Mouse (Mus musculus) Patski (cell line): ENCODE data around the gene Sh2d2a. TPM values are rescaled to one million over a fixed set of nuclear protein-coding genes. Genes with fewer than 3 reads are reported as not detected.
"Not testable (repeated sequence)": the region's sequence is repeated elsewhere in the genome, so short reads cannot be mapped to it uniquely, and the experiment has no call there.

Source experiments
- ATAC-seq: fragments of 100-300 bp; one replicate; pipeline ENCODE4 v1.8.0; 2021
- CTCF ChIA-PET: fragments of 350-600 bp; sonication (Branson Sonifier 250); formaldehyde crosslinking; loops from one replicate; lab custom pipeline; 2022; ENCODE audit warnings: inconsistent platforms; lab: Charles Lee
- POLR2A ChIA-PET: fragments of 350-600 bp; sonication (Branson Sonifier 250); formaldehyde crosslinking; loops from one replicate; lab custom pipeline; 2022; ENCODE audit warnings: antibody characterized with exemption, inconsistent platforms; lab: Charles Lee
- DNase-seq: peaks from one replicate; pipeline ENCODE4 v3.0.0-alpha.2; 2011; ENCODE audit warnings: low read depth, low spot score
- H3K27me3 ChIP-seq: fragments of 371-371 bp; one replicate; pipeline ENCODE4 v1.5.1; 2021
- CTCF ChIP-seq: fragments of 100-300 bp; IDR thresholded peaks from one replicate; pipeline ENCODE4 v1.5.1; 2021
- in situ Hi-C: fragments of 300-500 bp; cut with MboI; formaldehyde crosslinking; loops from 3 replicates; pipeline ENCODE4 v1.11.1; 2018; ENCODE audit warnings: low pct_unique_long_range_greater_than_20kb, mixed read lengths
- polyA plus RNA-seq: library from polyadenylated mRNA; unstranded; gene quantifications from one replicate; pipeline ENCODE4 v1.2.3, GENCODE M21; 2021

The Sh2d2a gene
- polyA plus RNA-seq, 1 experiment from 2014 or later, result not detected

DNA sequence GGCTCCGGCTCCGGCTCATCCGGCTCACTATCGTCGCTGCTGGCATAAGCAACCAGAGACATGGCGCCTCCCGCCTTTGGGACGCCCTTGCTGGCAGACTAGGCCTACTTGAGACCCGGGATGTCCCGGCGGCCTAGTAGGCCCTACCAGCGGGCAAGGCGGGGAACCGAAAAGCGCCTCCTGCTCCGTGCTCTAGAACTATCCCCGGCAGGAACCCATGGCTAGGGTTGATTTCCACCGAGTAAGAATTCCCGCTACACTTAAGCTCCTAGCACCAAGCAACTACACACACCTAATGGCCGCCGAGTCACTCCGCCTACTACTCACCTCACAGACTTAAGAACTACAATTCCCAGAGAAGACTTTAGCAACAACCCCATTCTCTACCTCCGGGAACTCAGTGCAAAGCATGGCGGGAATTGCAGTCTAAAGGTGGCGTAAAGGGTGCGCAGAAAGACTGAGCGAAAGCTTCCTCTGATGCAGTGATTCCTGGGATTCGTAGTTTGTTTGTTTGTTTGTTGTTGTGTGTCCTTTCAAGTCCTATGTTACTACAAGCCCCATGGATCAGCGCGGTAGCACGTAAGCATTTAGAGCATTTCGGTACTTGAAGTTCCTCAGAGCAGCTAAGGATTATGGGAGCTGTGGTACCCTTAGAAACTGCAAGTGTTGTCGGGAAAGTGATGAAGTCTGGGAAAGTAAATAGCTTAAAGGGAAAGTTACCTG lies 38.9 kb downstream of the Sh2d2a start, which contains the start of gene Prcc:
Gene Prcc (minus strand): TSS at position 328 of the 723 bp plus-strand sequence.
- ATAC-seq (peak; percentile 97), DNase-seq (peak; percentile 100)
- H3K27me3 ChIP-seq, result no peaks in the 10 kb centered on the region
- CTCF ChIA-PET, result interaction anchor here (0.6 to 2.0 kb wide), 10 partner anchors 10 to 101 kb away, joined by 3 to 7 read pairs (median 4); partner anchors contain the start of gene Mrpl24
- POLR2A ChIA-PET, result interaction anchor here (0.6 to 2.2 kb wide), 8 partner anchors 21 to 1465 kb away, joined by 3 to 18 read pairs (median 4); partner anchors contain the start of gene Hdgf
- TF ChIP-seq CTCF, result no peak
- in situ Hi-C loops, result loop anchor here (5.0 kb wide), 1 partner anchor 42 kb away; no protein-coding TSS in a partner anchor

DNA sequence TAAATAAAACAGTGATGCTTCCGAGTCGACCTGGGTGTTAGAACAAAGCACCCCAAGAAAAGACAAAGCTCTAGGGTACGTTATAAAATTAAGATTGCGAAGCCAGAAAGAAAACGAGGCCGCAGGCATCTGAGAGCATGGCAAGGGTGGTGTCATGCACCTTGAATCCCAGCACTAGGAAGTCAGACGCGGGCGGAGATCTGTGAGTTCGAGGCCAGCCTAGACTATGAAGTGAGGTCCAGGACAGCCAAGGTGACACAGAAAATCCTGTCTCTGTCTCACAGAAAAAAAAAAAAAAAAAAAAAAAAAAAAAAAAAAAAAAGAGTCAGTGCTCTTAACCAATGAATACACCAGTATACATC lies 39.4 kb downstream of the Sh2d2a start:
- in situ Hi-C loops, result loop anchor here (5.0 kb wide), 1 partner anchor 41 kb away; no protein-coding TSS in a partner anchor
- DNase-seq (no peak), ATAC-seq (peak; percentile 5)

DNA sequence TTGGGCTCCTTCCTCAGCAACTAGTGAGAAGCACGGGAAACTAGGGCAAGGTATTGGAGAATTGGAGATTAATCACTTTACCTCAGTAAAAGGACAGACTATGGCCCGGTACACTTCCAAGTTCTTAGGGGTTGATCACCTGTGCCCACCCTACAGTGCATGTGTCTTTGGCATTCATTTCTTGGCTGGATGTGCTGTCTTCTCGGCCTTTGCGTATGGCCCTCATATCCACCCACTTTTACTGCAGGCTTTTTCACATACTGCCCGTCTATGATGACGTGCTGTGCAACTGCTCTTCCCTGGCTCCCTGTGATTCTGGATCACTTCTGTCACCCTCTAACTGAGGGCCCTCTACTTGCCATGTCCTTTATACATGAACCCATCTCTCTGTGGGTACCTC lies 39.9 kb downstream of the Sh2d2a start:
- ChIA-PET CTCF (interaction anchor here (1.1 to 1.9 kb wide), 5 partner anchors 21 to 100 kb away, joined by 3 to 5 read pairs (median 4); no protein-coding TSS in a partner anchor), POLR2A (interaction anchor here (0.6 to 2.2 kb wide), 4 partner anchors 22 to 71 kb away, joined by 3 to 18 read pairs (median 3); no protein-coding TSS in a partner anchor)
- H3K27me3 ChIP-seq, result no peaks in the 10 kb centered on the region
- in situ Hi-C loops, result loop anchor here (5.0 kb wide), 1 partner anchor 41 kb away; no protein-coding TSS in a partner anchor
- ATAC-seq (no peak), DNase-seq (no peak)
- TF ChIP-seq CTCF, result no peak

More for the DNA sequence above, 39.4 kb downstream of the Sh2d2a start:
- no peak for TF ChIP-seq CTCF
- POLR2A ChIA-PET, result interaction anchor here (0.6 to 2.2 kb wide), 8 partner anchors 20 to 1464 kb away, joined by 3 to 18 read pairs (median 4); partner anchors contain the start of gene Hdgf
- CTCF ChIA-PET, result interaction anchor here (0.6 to 1.9 kb wide), 6 partner anchors 22 to 101 kb away, joined by 3 to 5 read pairs (median 3); partner anchors contain the start of gene Mrpl24
- no peaks in the 10 kb centered on the region for H3K27me3 ChIP-seq

DNA sequence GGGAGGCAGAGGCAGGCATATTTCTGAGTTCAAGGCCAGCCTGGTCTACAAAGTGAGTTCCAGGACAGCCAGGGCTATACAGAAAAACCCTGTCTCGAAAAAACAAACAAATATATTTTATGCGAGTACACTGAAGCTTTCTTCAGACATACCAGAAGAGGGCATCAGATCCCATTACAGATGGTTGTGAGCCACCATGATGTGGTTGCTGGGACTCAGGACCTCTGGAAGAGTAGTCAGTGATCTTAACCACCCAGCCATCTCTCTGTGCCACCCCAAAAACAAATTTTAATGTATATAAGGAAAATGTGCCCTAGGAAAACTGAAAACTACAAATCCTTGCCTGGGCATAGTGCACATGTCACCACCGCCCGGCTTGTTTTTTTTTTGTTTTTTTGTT lies 40.8 kb downstream of the Sh2d2a start:
- not testable (repeated sequence) for H3K27me3 ChIP-seq, DNase-seq, ATAC-seq
- in situ Hi-C loops, result loop anchor here (5.0 kb wide), 1 partner anchor 40 kb away; no protein-coding TSS in a partner anchor
- peak; percentile 64 for TF ChIP-seq CTCF
- ChIA-PET CTCF (interaction anchor here (1.1 kb wide), 1 partner anchor 74 kb away, joined by 4 read pairs; no protein-coding TSS in a partner anchor), POLR2A (interaction anchor here (0.8 kb wide), 1 partner anchor 18 kb away, joined by 5 read pairs; no protein-coding TSS in a partner anchor)

DNA sequence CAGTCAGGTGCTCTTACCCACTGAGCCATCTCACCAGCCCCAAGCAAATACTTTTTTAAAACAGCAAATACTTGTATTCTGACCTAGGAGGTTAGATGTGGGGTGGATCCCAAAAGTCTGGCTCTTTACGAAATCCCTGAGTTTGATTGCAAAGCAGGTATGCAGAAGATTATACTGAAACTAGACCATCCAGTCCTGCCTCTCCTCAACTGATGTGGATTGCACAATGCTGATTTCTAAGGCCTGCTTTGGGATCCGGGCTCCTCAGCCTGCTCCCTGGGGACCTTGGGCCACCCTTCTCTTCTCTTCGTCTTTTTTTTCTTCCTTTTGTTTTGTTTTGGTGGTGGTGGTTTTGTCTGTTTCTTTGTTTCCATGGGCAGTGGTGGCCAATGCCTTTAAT lies 44.9 kb downstream of the Sh2d2a start:
- ChIA-PET POLR2A (no interaction called here), CTCF (no interaction called here)
- in situ Hi-C loops, result no loop called here
- TF ChIP-seq CTCF, result no peak
- H3K27me3 ChIP-seq, result no peaks in the 10 kb centered on the region
- ATAC-seq (no peak), DNase-seq (no peak)

DNA sequence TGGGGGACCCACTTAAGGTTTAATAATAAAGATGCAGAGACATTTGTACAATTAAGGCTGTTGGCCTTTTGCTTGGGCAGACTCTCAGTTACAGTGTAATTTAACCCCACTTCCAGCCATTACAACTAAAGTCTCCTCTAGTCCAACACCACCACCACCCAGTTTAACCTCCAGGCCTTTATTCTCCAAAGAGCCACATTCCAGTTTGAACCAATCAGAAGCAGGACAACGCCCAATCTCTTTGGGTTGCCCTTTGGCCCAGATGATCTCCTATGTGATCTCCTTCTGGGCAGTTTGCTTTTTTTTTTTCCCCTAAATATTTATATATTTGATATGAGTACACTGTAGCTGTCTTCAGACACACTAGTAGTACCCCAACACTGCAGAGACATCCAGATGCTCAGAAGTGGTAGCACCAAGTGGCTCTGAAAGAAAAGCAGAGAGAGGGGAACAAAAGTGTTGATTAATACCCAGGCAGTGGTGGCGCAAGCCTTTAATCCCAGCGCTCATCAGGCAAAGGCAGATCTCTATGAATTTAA lies 46.9 kb downstream of the Sh2d2a start:
- ATAC-seq (no peak), DNase-seq (no peak)
- no peak for TF ChIP-seq CTCF
- in situ Hi-C loops, result no loop called here
- POLR2A ChIA-PET, result no interaction called here
- no peaks in the 10 kb centered on the region for H3K27me3 ChIP-seq
- CTCF ChIA-PET, result interaction anchor here (1.3 to 1.8 kb wide), 2 partner anchors 10 to 12 kb away, joined by 3 to 4 read pairs; no protein-coding TSS in a partner anchor

DNA sequence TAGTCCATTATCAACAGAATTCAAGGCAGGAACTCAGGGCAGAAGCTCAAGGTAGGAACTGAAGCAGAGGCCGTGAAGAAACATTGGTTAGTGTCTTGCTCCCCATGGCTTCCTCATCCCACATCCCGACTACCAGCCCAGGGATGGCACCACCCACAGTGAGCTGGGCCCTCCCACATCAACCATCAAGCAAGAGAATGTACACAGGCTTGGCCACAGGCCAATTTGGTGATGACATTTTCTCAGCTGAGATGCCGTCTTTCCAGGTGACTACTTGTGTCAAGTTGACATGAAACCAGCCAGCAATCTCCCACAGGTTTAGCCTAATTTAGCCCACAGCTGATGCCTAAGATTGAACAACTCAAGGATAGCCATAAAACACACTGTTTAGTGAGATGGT lies 52.7 kb downstream of the Sh2d2a start:
- ATAC-seq (no peak), DNase-seq (no peak)
- TF ChIP-seq CTCF, result no peak
- ChIA-PET CTCF (no interaction called here), POLR2A (no interaction called here)
- in situ Hi-C loops, result no loop called here
- H3K27me3 ChIP-seq, result no peaks in the 10 kb centered on the region

DNA sequence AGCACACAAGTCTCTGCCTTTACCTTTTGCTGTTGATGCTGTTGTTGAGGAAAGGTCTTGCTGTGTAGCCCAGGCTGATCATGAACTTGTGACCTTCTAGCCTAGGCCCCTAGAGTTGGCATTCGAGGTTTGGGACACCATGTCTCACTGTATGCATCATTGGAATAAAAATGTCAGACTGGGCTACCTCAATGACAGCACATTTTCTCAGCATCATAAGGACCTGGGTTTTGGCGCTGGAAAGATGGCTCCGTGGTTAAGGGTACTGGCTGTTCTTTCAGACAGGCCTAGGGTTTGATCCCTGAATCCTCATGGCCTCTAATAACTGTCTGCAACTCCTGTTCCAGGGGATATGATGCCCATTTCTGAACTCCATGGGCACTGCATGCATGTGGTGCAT lies 53.2 kb downstream of the Sh2d2a start:
- CTCF ChIA-PET, result no interaction called here
- no peak for DNase-seq
- POLR2A ChIA-PET, result no interaction called here
- no peak for TF ChIP-seq CTCF
- ATAC-seq, result no peak
- no peaks in the 10 kb centered on the region for H3K27me3 ChIP-seq
- in situ Hi-C loops, result no loop called here

DNA sequence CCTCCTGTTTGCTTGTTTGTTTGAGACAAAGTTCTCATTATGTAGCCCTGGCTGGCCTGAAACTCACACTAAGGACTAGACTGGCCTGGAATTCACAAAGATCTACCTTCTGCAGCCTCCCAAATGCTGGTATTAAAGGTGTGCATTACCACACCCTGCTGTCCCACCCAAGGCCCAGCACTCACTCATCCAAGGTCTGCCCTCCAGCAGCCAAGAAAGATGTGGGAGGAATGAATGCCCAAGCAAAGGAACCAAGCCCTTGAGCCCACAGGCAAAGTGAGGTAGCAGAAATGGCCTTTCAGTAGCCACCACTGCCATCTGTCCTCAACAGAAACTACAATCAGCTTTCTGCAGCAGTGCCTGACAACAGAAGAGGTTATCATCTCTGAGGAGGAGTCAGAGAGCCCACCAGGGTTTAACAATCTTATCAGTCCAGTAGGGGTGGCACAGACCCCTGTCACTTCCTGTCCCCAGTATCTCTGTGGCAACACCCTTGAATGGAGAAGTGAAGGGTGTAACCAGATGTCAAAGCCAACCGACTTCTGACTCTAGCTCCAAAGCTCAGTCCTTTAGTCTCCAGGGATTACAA lies 54.6 kb downstream of the Sh2d2a start:
- POLR2A ChIA-PET, result no interaction called here

DNA sequence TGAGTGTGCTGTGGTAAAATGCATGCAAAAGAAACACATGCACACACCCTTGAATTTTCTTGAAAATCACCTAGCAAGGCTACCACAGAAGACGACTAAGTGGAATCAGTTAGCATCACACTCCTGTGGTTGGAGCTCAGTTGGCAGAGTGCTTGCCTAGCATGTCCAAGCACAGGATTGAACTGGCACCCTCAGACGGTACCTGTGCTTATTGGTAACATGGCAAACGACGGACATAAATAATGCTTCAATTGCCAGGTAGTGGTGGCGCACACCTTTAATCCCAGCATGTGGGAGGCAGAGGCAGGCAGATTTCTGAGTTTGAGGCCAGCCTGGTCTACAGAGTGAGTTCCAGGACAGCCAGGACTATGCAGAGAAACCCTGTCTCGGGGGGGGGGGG lies 55.4 kb downstream of the Sh2d2a start:
- DNase-seq, ATAC-seq, H3K27me3 ChIP-seq, POLR2A ChIA-PET, CTCF ChIA-PET, in situ Hi-C loops: not testable (repeated sequence)

More for the DNA sequence above, 54.6 kb downstream of the Sh2d2a start:
- ATAC-seq (no peak), DNase-seq (no peak)
- no peak for TF ChIP-seq CTCF
- in situ Hi-C loops, result no loop called here
- CTCF ChIA-PET, result no interaction called here
- no peaks in the 10 kb centered on the region for H3K27me3 ChIP-seq
